Mouse (Mus musculus): ENCODE results near the gene Ap1g1.
"Not testable (repeated sequence)": the region's sequence is repeated elsewhere in the genome, so short reads cannot be mapped to it uniquely, and the experiment has no call there.

The Ap1g1 gene

GRCm38 (mm10) chr8:109863398-109863797, 85.0 kb downstream of the Ap1g1 start:
- no peak for DNase-seq (ENCODE audit: extremely low read depth, low read depth, low spot score)

- no peak for DNase-seq (ENCODE audit: extremely low read depth, low read depth, low spot score)
Measured at GRCm38 (mm10) chr8:109864798-109865197, 86.4 kb downstream of the Ap1g1 start.

GRCm38 (mm10) chr8:109865536-109865935, 87.2 kb downstream of the Ap1g1 start:
- no peak for DNase-seq (ENCODE audit: extremely low read depth, low read depth, low spot score)

- no peak for DNase-seq (ENCODE audit: extremely low read depth, low read depth, low spot score)
Measured at GRCm38 (mm10) chr8:109866690-109867089, 88.3 kb downstream of the Ap1g1 start.

- DNase-seq (ENCODE audit: extremely low read depth, low read depth, low spot score) = no peak
Measured at GRCm38 (mm10) chr8:109868003-109868679, 89.8 kb downstream of the Ap1g1 start, which contains the start of gene Phlpp2. Gene Phlpp2, plus strand, starts transcription at chr8:109868542.

- DNase-seq (ENCODE audit: extremely low read depth, low read depth, low spot score) = no peak
Measured at GRCm38 (mm10) chr8:109868680-109869361, 90.5 kb downstream of the Ap1g1 start.

- no peak for DNase-seq (ENCODE audit: extremely low read depth, low read depth, low spot score)
Measured at GRCm38 (mm10) chr8:109871056-109871455, 92.7 kb downstream of the Ap1g1 start.

GRCm38 (mm10) chr8:109873800-109874199, 95.4 kb downstream of the Ap1g1 start:
- DNase-seq (ENCODE audit: extremely low read depth, low read depth, low spot score) = not testable (repeated sequence)

GRCm38 (mm10) chr8:109880012-109880662, 101.8 kb downstream of the Ap1g1 start:
- no peak for DNase-seq (ENCODE audit: extremely low read depth, low read depth, low spot score)

GRCm38 (mm10) chr8:109885294-109885693, 106.9 kb downstream of the Ap1g1 start:
- no peak for DNase-seq (ENCODE audit: extremely low read depth, low read depth, low spot score)

GRCm38 (mm10) chr8:109889211-109889610, 110.9 kb downstream of the Ap1g1 start:
- DNase-seq (ENCODE audit: extremely low read depth, low read depth, low spot score) = no peak

- no peak for DNase-seq (ENCODE audit: extremely low read depth, low read depth, low spot score)
Measured at GRCm38 (mm10) chr8:109890794-109891585, 112.6 kb downstream of the Ap1g1 start.

GRCm38 (mm10) chr8:109894636-109895035, 116.3 kb downstream of the Ap1g1 start:
- DNase-seq (ENCODE audit: extremely low read depth, low read depth, low spot score) = no peak

GRCm38 (mm10) chr8:109895355-109895754, 117.0 kb downstream of the Ap1g1 start:
- no peak for DNase-seq (ENCODE audit: extremely low read depth, low read depth, low spot score)

- no peak for DNase-seq (ENCODE audit: extremely low read depth, low read depth, low spot score)
Measured at GRCm38 (mm10) chr8:109902379-109902778, 124.0 kb downstream of the Ap1g1 start.

GRCm38 (mm10) chr8:109903909-109904469, 125.6 kb downstream of the Ap1g1 start:
- DNase-seq (ENCODE audit: extremely low read depth, low read depth, low spot score) = no peak

GRCm38 (mm10) chr8:109904928-109905668, 126.7 kb downstream of the Ap1g1 start:
- DNase-seq (ENCODE audit: extremely low read depth, low read depth, low spot score) = no peak

- DNase-seq (ENCODE audit: extremely low read depth, low read depth, low spot score) = no peak
Measured at GRCm38 (mm10) chr8:109906907-109907306, 128.6 kb downstream of the Ap1g1 start.

- DNase-seq (ENCODE audit: extremely low read depth, low read depth, low spot score) = no peak
Measured at GRCm38 (mm10) chr8:109907376-109907775, 129.0 kb downstream of the Ap1g1 start.

All from fat pad, adult 2 months (tissue).